In genomic region chr10:117563429-117564117, GRCm38 (mm10) we compare ENCODE assay signal across 21 mouse cellular contexts.
A peak's percentile ranks its signal among the peaks of the same experiment; 100 is the strongest.
DNase-seq lines count a peak whose midpoint lies in the region; ATAC-seq and TF ChIP-seq lines count a peak whose summit lies in the region.
"Had no signal": no experiment of that assay in that cellular context is flagged by ENCODE, and none has a peak within 500 bp of the region (broad histone marks: within the 10 kb centered on the region; RNA-seq: fewer than 3 reads in every experiment).

No protein-coding gene starts in this region.

- TF ChIP-seq EP300 in lung, postnatal 0 days (IDR thresholded peaks at IDR 0.05), result no peak

- no peak for ATAC-seq in kidney, postnatal 0 days (replicated peaks; ENCODE audit: low FRiP score, low read depth)
- ATAC-seq in lung, postnatal 0 days, result no peak
- ATAC-seq: activated CD4-positive, CD25-positive, alpha-beta regulatory T cell, adult 4 months; forebrain, embryonic 14.5 days; forebrain, postnatal 0 days had no signal

- WGBS in kidney, postnatal 0 days, result 43% methylated on average over 8 of the region's 8 CpGs
- 55% methylated on average over 8 of the region's 8 CpGs for WGBS in lung, postnatal 0 days

- no peaks in the 10 kb centered on the region for H3K27me3 ChIP-seq in kidney, postnatal 0 days (ENCODE audit: insufficient read depth, low read length)
- no peaks in the 10 kb centered on the region for H3K27me3 ChIP-seq in lung, postnatal 0 days (replicated peaks; ENCODE audit: insufficient read depth, low read length)
- H3K27me3 ChIP-seq: embryonic facial prominence, embryonic 12.5 days; hindbrain, embryonic 12.5 days; hindbrain, embryonic 15.5 days had no signal

- no peak overlapping the region for H3K9ac ChIP-seq in kidney, postnatal 0 days (ENCODE audit: low read depth, low read length)
- no peak overlapping the region for H3K9ac ChIP-seq in lung, postnatal 0 days (replicated peaks; ENCODE audit: low read depth)
- H3K9ac ChIP-seq: embryonic facial prominence, embryonic 12.5 days; embryonic facial prominence, embryonic 15.5 days; forebrain, postnatal 0 days; hindbrain, embryonic 12.5 days; hindbrain, embryonic 15.5 days had no signal

- no peak for TF ChIP-seq CTCF in kidney, postnatal 0 days (IDR thresholded peaks at IDR 0.05; ENCODE audit: low read depth)
- TF ChIP-seq CTCF in lung, postnatal 0 days (IDR thresholded peaks at IDR 0.05), result no peak

- no peaks in the 10 kb centered on the region; the same call in 1 of the 2 replicates for H3K9me3 ChIP-seq in kidney, postnatal 0 days (replicated peaks; ENCODE audit: low read length)
- H3K9me3 ChIP-seq in lung, postnatal 0 days (ENCODE audit: low read length), result no peaks in the 10 kb centered on the region
- H3K9me3 ChIP-seq: embryonic facial prominence, embryonic 12.5 days; embryonic facial prominence, embryonic 15.5 days; hindbrain, embryonic 12.5 days; hindbrain, embryonic 15.5 days had no signal

- H3K36me3 ChIP-seq in kidney, postnatal 0 days (ENCODE audit: insufficient read depth, low read length), result no peaks in the 10 kb centered on the region
- H3K36me3 ChIP-seq in lung, postnatal 0 days (ENCODE audit: insufficient read depth, low read length), result no peaks in the 10 kb centered on the region
- H3K36me3 ChIP-seq: embryonic facial prominence, embryonic 12.5 days; embryonic facial prominence, embryonic 15.5 days; hindbrain, embryonic 12.5 days; hindbrain, embryonic 15.5 days had no signal

- peak; percentile 50 for DNase-seq in kidney, postnatal 0 days (ENCODE audit: low spot score)
- no peak for DNase-seq in kidney, postnatal 4 days
- DNase-seq in lung, postnatal 0 days (ENCODE audit: low spot score), result peak; percentile 29
- no peak for DNase-seq in lung, postnatal 4 days
- peak; percentile 29 for DNase-seq in A20 (ENCODE audit: low read depth, low spot score)
- DNase-seq in urinary bladder, postnatal 36 days (ENCODE audit: low spot score in 2 of 2), result no peak
- no peak for DNase-seq in cerebellum, adult 11-12 months
- DNase-seq: adrenal gland, postnatal 10 days; adrenal gland, postnatal 36 days; cerebellum, adult 9-11 months; forebrain, postnatal 0 days; gastrocnemius, adult 2 months; gastrocnemius, postnatal 14 days; heart, adult 11 months had no signal

- H3K4me3 ChIP-seq in kidney, postnatal 0 days (replicated peaks; ENCODE audit: low read depth, low read length), result no peak overlapping the region
- H3K4me3 ChIP-seq in lung, postnatal 0 days (ENCODE audit: low read depth, low read length), result no peak overlapping the region
- H3K4me3 ChIP-seq: embryonic facial prominence, embryonic 12.5 days; embryonic facial prominence, embryonic 15.5 days; gastrocnemius, adult 2 months; hindbrain, embryonic 12.5 days; hindbrain, embryonic 15.5 days had no signal

- H3K27ac ChIP-seq in kidney, postnatal 0 days, result 0 out of 2 replicates have a peak overlapping the region, but pooled peaks have one; percentile 10
- H3K27ac ChIP-seq in lung, postnatal 0 days (ENCODE audit: low read length), result no peak overlapping the region
- H3K27ac ChIP-seq: embryonic facial prominence, embryonic 12.5 days; embryonic facial prominence, embryonic 15.5 days; gastrocnemius, adult 2 months; hindbrain, embryonic 12.5 days; hindbrain, embryonic 15.5 days had no signal

- H3K4me2 ChIP-seq in kidney, postnatal 0 days (ENCODE audit: low read length), result no peak overlapping the region
- no peak overlapping the region for H3K4me2 ChIP-seq in lung, postnatal 0 days (replicated peaks; ENCODE audit: low read depth, low read length)
- H3K4me2 ChIP-seq: embryonic facial prominence, embryonic 12.5 days; embryonic facial prominence, embryonic 15.5 days; heart, embryonic 11.5 days; hindbrain, embryonic 12.5 days; hindbrain, embryonic 15.5 days had no signal

- no peaks in the 10 kb centered on the region for H3K4me1 ChIP-seq in kidney, postnatal 0 days (replicated peaks; ENCODE audit: insufficient read depth, low read length)
- 0 out of 2 replicates have a peak, but pooled peaks cover 2% of the 10 kb centered on the region for H3K4me1 ChIP-seq in lung, postnatal 0 days (ENCODE audit: insufficient read depth, low read depth, low read length)
- H3K4me1 ChIP-seq: embryonic facial prominence, embryonic 12.5 days had no signal

Comparison
In these comparisons a context has a peak if more than half of its experiments do, and no peak if none do; other contexts are left out.
1. DNase-seq: peak in kidney, postnatal 0 days (single experiment), lung, postnatal 0 days (single experiment) and A20 (single experiment); none in kidney, postnatal 4 days (0 of 2), lung, postnatal 4 days (0 of 2), urinary bladder, postnatal 36 days (0 of 2) and cerebellum, adult 11-12 months (single experiment).